Mouse (Mus musculus) kidney, embryonic 14.5 days (tissue): ENCODE results near the gene Ttc21a. TPM values are rescaled to one million over a fixed set of nuclear protein-coding genes. Genes with fewer than 3 reads are reported as not detected.

Experiments used
- ATAC-seq: fragments of 200-750 bp; cut with Nextera tagmentation; 2 replicates; pipeline ENCODE4 v1.8.0; 2017; ENCODE audit warnings: moderate number of reproducible peaks, mild to moderate bottlenecking, moderate TSS enrichment, moderate library complexity; ENCODE audit not compliant: low FRiP score, low TSS enrichment
- H3K27ac ChIP-seq: fragments of 300-500 bp; sonication (generic); 2 replicates; pipeline ENCODE4 v1.5.1; 2014; ENCODE audit warnings: low read depth, mild to moderate bottlenecking, low read length, moderate library complexity, mixed read lengths
- H3K27me3 ChIP-seq: fragments of 300-500 bp; sonication (generic); 2 replicates; pipeline ENCODE4 v1.6.1; 2014; ENCODE audit warnings: mild to moderate bottlenecking, low read length; ENCODE audit not compliant: control insufficient read depth, insufficient read depth
- H3K36me3 ChIP-seq: fragments of 300-500 bp; sonication (generic); 2 replicates; pipeline ENCODE4 v1.6.1; 2014; ENCODE audit warnings: low read length, mixed read lengths; ENCODE audit not compliant: control insufficient read depth, insufficient read depth
- H3K4me1 ChIP-seq: fragments of 300-500 bp; sonication (generic); 2 replicates; pipeline ENCODE4 v1.6.1; 2014; ENCODE audit warnings: low read length, mixed read lengths; ENCODE audit not compliant: control insufficient read depth, insufficient read depth
- H3K4me2 ChIP-seq: fragments of 300-500 bp; sonication (generic); replicated peaks from 2 replicates; pipeline ENCODE4 v1.6.1; 2014; ENCODE audit warnings: low read depth, mild to moderate bottlenecking, low read length
- H3K4me3 ChIP-seq: fragments of 300-500 bp; sonication (generic); 2 replicates; pipeline ENCODE4 v1.5.1; 2014; ENCODE audit warnings: mild to moderate bottlenecking, low read length
- H3K9ac ChIP-seq: fragments of 300-500 bp; sonication (generic); 2 replicates; pipeline ENCODE4 v1.6.1; 2014; ENCODE audit warnings: low read depth, mild to moderate bottlenecking, low read length, moderate library complexity
- H3K9me3 ChIP-seq: fragments of 300-500 bp; sonication (generic); 2 replicates; pipeline ENCODE4 v1.6.1; 2016; ENCODE audit warnings: low read length; ENCODE audit not compliant: control insufficient read depth
- WGBS: fragments of 180-500 bp; shearing (Covaris S2); extraction: QIAGEN DNeasy Blood & Tissue Kit; methylation state at CpG from one replicate; pipeline ENCODE4 v1.1.7; 2014; 5-methylcytosine and 5-hydroxymethylcytosine counted together
- polyA plus RNA-seq: library from polyadenylated mRNA; unstranded; fragments of >200 nt; fragmentation: Nextera tagmentation; extraction: Ambion mirVana; gene quantifications from 2 replicates; pipeline ENCODE4 v1.2.1, GENCODE M21; 2014

Ttc21a gene
- polyA plus RNA-seq, 1 experiment from 2014 or later: 0.19 TPM

DNA sequence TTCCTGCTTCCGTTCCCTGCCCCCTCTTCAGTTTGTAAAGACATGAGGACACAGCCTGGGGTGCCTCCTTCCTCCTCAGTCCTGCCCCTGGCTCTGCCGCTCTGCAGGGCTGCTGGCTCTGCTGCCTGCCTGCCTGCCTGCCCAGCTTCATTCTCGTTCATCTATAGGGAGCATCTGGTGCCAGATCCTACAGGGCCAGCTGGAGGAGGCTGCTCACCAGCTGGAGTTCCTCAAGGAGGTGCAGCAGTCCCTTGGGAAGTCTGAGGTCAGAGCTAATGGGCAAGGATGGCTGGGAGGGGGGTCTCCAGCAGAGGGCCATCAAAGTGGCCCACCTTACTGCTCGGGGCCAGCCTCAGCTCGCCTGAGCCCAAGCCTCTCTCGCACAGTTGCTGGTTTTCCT lies 13.0 kb downstream of the Ttc21a start:
- Histone ChIP-seq H3K9ac (no peak overlapping the region), H3K4me1 (0 out of 2 replicates have a peak, but pooled peaks cover 6% of the 10 kb centered on the region), H3K36me3 (no peaks in the 10 kb centered on the region), H3K27ac (no peak overlapping the region), H3K4me3 (no peak overlapping the region), H3K4me2 (no peak overlapping the region), H3K9me3 (no peaks in the 10 kb centered on the region), H3K27me3 (no peaks in the 10 kb centered on the region)
- 25% methylated on average over 6 of the region's 6 CpGs for WGBS
- ATAC-seq: peak; percentile 46; the same call in 1 of the 2 replicates

DNA sequence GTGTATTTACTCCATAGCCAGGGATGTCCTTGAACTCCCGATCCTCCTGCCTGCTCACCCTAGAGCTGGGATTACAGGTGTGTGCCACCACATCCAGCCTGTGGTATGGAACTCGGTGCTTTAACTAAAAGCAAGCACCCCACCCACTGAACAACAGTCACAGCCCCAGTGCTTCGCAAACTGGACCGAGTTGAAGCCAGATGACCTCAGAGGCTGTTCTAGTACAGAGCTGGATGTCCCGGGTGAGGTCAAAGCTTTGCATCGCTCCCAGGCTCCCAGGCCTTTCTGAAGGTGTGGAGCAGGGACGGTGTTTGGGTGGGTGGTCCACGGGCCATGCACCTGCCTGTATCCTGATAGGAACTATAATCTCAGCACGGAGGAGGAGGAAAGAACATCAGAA lies 14.0 kb downstream of the Ttc21a start:
- Histone ChIP-seq H3K9me3 (no peaks in the 10 kb centered on the region), H3K36me3 (no peaks in the 10 kb centered on the region), H3K4me2 (no peak overlapping the region), H3K27ac (no peak overlapping the region), H3K4me3 (no peak overlapping the region), H3K9ac (no peak overlapping the region), H3K27me3 (no peaks in the 10 kb centered on the region), H3K4me1 (0 out of 2 replicates have a peak, but pooled peaks cover 6% of the 10 kb centered on the region)
- WGBS: 88% methylated on average over 9 of the region's 9 CpGs
- no peak for ATAC-seq

DNA sequence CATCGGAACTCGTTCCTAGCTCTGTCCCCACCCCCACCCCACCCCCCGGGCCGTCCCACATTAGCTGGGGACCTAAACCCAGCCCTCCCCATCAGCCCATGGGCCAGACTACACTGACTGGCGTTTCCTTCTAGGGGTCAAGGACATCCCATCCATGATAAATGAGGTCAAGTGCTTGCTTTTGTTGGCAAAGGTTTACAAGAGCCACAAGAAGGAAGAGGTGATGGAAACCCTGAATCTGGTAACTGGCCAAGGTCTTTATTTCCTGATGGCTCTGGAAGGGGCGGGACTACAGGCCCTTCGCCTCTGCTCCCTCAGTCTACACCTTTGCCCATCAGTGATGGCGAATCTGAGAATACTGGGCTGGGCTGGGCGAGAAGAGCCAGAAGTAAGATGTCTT lies 21.4 kb downstream of the Ttc21a start:
- Histone ChIP-seq H3K9ac (no peak overlapping the region), H3K27ac (no peak overlapping the region), H3K4me2 (no peak overlapping the region), H3K9me3 (no peaks in the 10 kb centered on the region), H3K36me3 (no peaks in the 10 kb centered on the region), H3K27me3 (no peaks in the 10 kb centered on the region), H3K4me1 (peaks cover 6% of the 10 kb centered on the region; the same call in 1 of the 2 replicates), H3K4me3 (no peak overlapping the region)
- WGBS: 74% methylated on average over 9 of the region's 9 CpGs
- no peak for ATAC-seq

DNA sequence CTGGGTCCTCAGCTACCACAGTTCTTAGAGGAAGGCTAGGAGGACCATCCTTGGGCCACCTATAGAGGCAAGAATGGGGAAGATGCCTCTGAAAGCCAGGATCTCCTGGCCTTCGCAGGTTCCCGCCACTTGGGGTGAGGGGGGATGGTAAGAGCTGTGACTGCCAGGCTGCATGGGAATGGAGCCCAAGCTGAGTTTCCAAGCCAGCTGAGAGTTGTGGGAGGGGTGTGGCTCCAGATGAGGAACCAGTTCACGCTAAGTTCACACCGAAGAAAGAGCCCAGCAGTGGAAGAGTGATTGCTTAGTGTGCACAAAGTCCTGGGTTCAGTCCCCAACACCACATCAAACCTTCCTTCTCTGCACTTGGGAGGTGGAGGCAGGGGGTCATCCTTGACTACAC lies 24.8 kb downstream of the Ttc21a start:
- Histone ChIP-seq H3K9me3 (no peaks in the 10 kb centered on the region), H3K4me2 (no peak overlapping the region), H3K27me3 (no peaks in the 10 kb centered on the region), H3K27ac (no peak overlapping the region), H3K4me3 (no peak overlapping the region), H3K9ac (no peak overlapping the region), H3K36me3 (no peaks in the 10 kb centered on the region), H3K4me1 (peaks cover 6% of the 10 kb centered on the region; the same call in 1 of the 2 replicates)
- ATAC-seq: no peak
- WGBS: 82% methylated on average over 4 of the region's 4 CpGs

DNA sequence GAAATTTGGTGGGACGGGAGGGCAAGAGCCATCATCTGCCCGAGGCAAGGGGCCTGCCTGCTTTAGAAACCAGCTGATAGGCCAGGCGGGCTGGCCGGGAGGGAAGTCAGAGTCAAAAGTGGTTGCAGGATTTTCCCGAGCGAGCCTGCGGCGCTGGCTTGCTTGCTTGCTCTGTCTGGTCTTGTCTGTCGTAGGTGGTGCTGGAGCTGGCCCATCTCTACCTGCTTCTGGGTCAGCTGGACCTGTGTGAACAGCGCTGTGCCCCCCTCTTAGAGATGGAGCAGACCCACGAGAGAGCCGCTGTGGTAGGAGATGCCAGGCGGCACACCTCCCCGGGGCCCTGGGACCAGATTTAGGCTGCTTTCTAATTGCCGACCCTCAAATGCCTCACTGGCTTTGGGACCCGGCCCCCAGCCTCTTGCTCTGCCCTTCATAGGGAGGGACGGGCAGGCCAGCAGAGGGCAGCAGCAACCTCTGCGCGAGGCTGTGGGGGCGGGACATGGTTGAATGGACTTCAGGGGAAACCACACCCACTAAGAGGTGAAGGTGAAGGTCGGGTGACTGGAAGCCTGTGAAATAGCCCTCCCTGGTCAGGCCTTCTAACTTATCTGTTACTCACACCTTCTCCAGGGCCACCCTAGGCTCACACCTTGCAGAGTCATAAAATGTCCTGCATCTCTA lies 25.7 kb downstream of the Ttc21a start:
- ATAC-seq: peak; percentile 76
- Histone ChIP-seq H3K4me2 (peak overlapping the region; percentile 25; the same call in 1 of the 2 replicates), H3K4me3 (no peak overlapping the region), H3K9ac (peak overlapping the region; percentile 19; the same call in 1 of the 2 replicates), H3K36me3 (no peaks in the 10 kb centered on the region), H3K27ac (no peak overlapping the region), H3K9me3 (no peaks in the 10 kb centered on the region), H3K4me1 (peaks cover 6% of the 10 kb centered on the region; the same call in 1 of the 2 replicates), H3K27me3 (no peaks in the 10 kb centered on the region)
- 6% methylated on average over 21 of the region's 21 CpGs for WGBS

DNA sequence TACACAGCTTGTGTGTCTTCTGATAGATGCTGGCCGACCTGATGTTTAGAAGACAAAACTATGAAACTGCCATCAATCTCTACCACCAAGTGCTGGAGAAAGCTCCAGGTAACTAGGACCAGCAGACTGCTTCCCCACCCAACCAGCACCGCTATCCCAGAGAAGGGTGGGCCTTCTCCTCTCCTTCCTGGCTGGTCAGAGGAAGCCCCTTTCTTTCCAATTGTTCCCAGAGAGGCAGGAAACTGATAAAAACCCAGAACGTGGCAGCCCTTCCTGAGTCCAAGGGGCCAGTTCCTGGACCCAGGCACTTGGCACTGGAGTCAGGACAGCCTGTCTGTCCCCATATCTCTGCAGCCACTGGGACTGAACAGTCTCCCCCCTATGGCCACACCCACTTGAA lies 26.8 kb downstream of the Ttc21a start:
- WGBS: 75% methylated on average over 3 of the region's 3 CpGs
- no peak for ATAC-seq
- H3K27ac ChIP-seq: no peak overlapping the region
- no peak overlapping the region for H3K4me2 ChIP-seq
- no peaks in the 10 kb centered on the region for H3K36me3 ChIP-seq
- no peak overlapping the region for H3K4me3 ChIP-seq
- no peaks in the 10 kb centered on the region for H3K9me3 ChIP-seq
- peaks cover 6% of the 10 kb centered on the region; the same call in 1 of the 2 replicates for H3K4me1 ChIP-seq
- H3K27me3 ChIP-seq: no peaks in the 10 kb centered on the region
- no peak overlapping the region for H3K9ac ChIP-seq

DNA sequence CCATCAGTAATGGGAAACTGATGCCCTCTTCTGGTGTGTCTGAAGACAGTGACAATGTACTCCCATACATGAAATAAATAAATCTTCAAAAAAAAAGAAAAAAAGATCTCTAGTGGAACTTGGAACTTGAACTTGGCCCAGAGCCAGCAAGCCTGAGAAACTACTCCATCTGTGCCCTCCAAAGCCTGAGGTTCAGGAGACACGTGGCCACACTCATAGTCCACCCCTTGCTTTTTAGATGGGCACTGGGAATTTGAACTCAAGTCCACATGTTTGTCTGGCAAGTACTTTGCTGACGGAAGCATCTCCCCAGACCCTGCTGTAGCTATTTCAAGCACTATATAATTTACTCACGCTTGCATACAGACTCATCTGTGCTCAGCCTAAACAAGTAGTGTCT lies 27.8 kb downstream of the Ttc21a start:
- no peaks in the 10 kb centered on the region for H3K27me3 ChIP-seq
- no peak overlapping the region for H3K27ac ChIP-seq
- H3K4me3 ChIP-seq: no peak overlapping the region
- WGBS: 83% methylated on average over 3 of the region's 3 CpGs
- no peaks in the 10 kb centered on the region for H3K36me3 ChIP-seq
- no peak overlapping the region for H3K4me2 ChIP-seq
- ATAC-seq: no peak
- no peak overlapping the region for H3K9ac ChIP-seq
- peaks cover 6% of the 10 kb centered on the region; the same call in 1 of the 2 replicates for H3K4me1 ChIP-seq
- no peaks in the 10 kb centered on the region for H3K9me3 ChIP-seq

DNA sequence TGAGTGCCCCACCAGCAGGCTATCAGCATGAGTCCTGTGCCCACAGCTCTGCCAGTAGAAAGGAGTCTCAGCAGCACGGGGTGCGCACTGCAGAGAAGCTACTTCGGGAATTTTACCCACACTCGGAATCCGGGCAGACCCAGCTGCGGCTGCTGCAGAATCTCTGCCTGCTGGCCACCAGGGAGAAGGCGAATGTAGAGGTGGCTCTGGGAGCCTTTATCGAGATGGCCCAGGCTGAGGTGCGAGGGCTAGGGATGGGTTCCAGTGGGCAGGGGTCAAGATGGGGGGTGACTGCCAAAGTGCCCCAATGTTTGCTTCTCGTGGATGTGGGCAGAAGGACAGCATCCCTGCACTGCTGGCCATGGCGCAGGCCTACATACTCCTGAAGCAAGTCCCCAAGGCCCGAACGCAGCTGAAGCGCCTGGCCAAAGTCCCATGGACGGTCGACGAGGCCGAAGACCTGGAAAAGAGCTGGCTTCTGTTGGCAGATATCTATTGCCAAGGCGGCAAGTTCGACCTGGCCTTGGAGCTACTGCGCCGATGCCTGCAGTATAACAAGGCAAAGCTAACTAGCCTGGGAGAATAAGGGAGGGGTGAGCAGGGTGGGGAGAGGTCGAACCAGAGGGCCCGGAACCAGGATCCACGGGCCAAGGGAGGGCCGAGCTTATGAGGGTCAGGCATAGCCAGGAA lies 29.0 kb downstream of the Ttc21a start:
- Histone ChIP-seq H3K4me3 (no peak overlapping the region), H3K36me3 (peaks cover 2% of the 10 kb centered on the region; the same call in 1 of the 2 replicates), H3K27ac (no peak overlapping the region), H3K27me3 (no peaks in the 10 kb centered on the region), H3K4me1 (peaks cover 10% of the 10 kb centered on the region), H3K9ac (no peak overlapping the region), H3K4me2 (no peak overlapping the region), H3K9me3 (no peaks in the 10 kb centered on the region)
- WGBS: 90% methylated on average over 26 of the region's 26 CpGs
- ATAC-seq: no peak

DNA sequence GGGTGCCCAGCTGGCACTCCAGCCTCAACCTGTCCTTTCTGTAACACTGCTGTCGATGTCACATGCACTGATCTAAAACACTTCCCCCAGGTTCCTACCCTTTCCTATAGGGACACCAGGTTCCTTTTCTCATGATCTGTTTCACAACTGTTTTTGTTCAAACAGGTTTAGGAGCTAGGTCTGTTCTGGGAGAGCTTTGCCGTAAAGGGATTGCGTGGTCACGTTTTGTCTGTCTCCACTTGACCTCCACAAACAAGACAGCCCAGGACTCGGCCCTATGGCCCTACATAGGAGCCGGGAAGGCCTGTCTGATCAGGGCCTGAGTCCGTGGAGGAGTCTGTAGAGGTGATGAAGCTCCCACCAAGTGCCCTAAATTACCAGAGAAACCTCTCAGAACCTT lies 32.4 kb downstream of the Ttc21a start:
- no peak for ATAC-seq
- no peak overlapping the region for H3K9ac ChIP-seq
- peaks cover 31% of the 10 kb centered on the region for H3K36me3 ChIP-seq
- H3K27ac ChIP-seq: no peak overlapping the region
- H3K4me1 ChIP-seq: peaks cover 5% of the 10 kb centered on the region; the same call in 1 of the 2 replicates
- H3K4me2 ChIP-seq: no peak overlapping the region
- H3K27me3 ChIP-seq: no peaks in the 10 kb centered on the region
- H3K4me3 ChIP-seq: no peak overlapping the region
- 74% methylated on average over 7 of the region's 7 CpGs for WGBS
- H3K9me3 ChIP-seq: no peaks in the 10 kb centered on the region
